Mouse (Mus musculus): ENCODE measurements around the gene Lacc1.

Lacc1 gene

GRCm38 (mm10) chr14:76979569-76979968 is 57.1 kb downstream of the Lacc1 start:
- no peak for DNase-seq (ENCODE audit: low spot score in 2 of 2)

Measured in spleen, postnatal 4 days (tissue).